Comparison of ENCODE assay signal across 10 mouse cellular contexts in the genomic region with DNA sequence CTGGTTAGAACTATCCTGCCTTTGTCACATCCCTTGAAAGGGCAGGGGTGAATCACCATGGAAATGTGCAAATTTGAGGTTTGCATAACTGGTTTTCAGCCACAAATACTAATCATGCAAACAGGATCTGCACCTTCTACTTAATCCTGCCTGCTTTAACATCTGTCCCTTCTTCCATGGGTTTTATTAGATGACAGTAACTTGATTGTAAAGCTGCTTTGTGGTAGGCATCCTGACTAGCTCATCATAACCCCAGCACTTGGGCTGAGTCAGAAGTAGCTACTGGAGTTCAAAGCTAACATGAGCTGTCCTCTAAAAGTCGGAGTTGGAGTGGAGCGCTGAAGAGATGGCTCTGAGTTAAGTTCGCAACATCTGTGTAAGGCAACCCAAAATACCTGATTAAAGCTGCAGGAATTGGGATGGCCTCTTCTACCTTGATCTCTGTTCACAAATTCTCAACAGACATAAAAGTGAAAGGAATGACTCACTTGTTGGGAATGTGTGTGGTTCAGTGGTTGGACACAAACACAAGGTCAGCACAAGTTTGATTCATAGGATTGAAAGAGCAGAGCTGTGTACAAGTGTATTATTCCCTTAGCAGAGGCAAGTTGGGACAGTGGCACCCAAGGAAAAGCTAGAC. TPM values are rescaled to one million over a fixed set of nuclear protein-coding genes. Genes with fewer than 3 reads are reported as not detected.
A peak's percentile ranks its signal among the peaks of the same experiment; 100 is the strongest.
DNase-seq lines count a peak whose midpoint lies in the region; ATAC-seq and TF ChIP-seq lines count a peak whose summit lies in the region.
"Had no signal": no experiment of that assay in that cellular context is flagged by ENCODE, and none has a peak within 500 bp of the region (broad histone marks: within the 10 kb centered on the region; RNA-seq: fewer than 3 reads in every experiment).

No protein-coding gene starts in this region.

- no peak for TF ChIP-seq POLR2A in kidney, adult 2 months (IDR thresholded peaks at IDR 0.05; ENCODE audit: low read depth, low read length)
- TF ChIP-seq POLR2A in CH12.LX (IDR thresholded peaks at IDR 0.05; ENCODE audit: low read depth, low read length) = no peak

- no peaks in the 10 kb centered on the region for H3K9me3 ChIP-seq in CH12.LX (replicated peaks; ENCODE audit: low read length)
- no peaks in the 10 kb centered on the region for H3K9me3 ChIP-seq in liver, embryonic 16.5 days (replicated peaks; ENCODE audit: control insufficient read depth, low read length)
- H3K9me3 ChIP-seq in neural tube, embryonic 15.5 days (replicated peaks) = no peaks in the 10 kb centered on the region
- H3K9me3 ChIP-seq: embryonic facial prominence, embryonic 13.5 days had no signal

- H3K27me3 ChIP-seq in kidney, adult 2 months (replicated peaks; ENCODE audit: control insufficient read depth, insufficient read depth, low read length) = no peaks in the 10 kb centered on the region
- no peaks in the 10 kb centered on the region for H3K27me3 ChIP-seq in CH12.LX (replicated peaks)
- H3K27me3 ChIP-seq in liver, embryonic 16.5 days (ENCODE audit: control insufficient read depth, insufficient read depth, low read depth, low read length) = no peaks in the 10 kb centered on the region
- no peaks in the 10 kb centered on the region for H3K27me3 ChIP-seq in neural tube, embryonic 15.5 days (replicated peaks)
- H3K27me3 ChIP-seq: embryonic facial prominence, embryonic 13.5 days had no signal

- peak; percentile 59 for DNase-seq in kidney, adult 2 months
- DNase-seq in kidney, adult 9 months = no peak
- DNase-seq in CH12.LX (ENCODE audit: extremely low read depth) (peak; percentile 69), R1 (ENCODE audit: low read depth, low spot score) (peak; percentile 81)
- DNase-seq in left cerebral cortex, postnatal 36 days (ENCODE audit: low spot score in 2 of 2) = no peak
- DNase-seq in cerebellum, postnatal 25 days = no peak

- dilution Hi-C loops in CH12.LX (cut with MboI; ENCODE audit: extremely low pct_ligation_motif_present, extremely low pct_unique_long_range_greater_than_20kb, low sequenced_read_pairs) = no loop called here

- H3K9ac ChIP-seq in CH12.LX (ENCODE audit: insufficient read depth, low read depth) = no peak overlapping the region
- no peak overlapping the region; the same call in 1 of the 2 replicates for H3K9ac ChIP-seq in liver, embryonic 16.5 days (ENCODE audit: low read depth, low read length)
- no peak overlapping the region for H3K9ac ChIP-seq in neural tube, embryonic 15.5 days (replicated peaks)
- H3K9ac ChIP-seq: embryonic facial prominence, embryonic 13.5 days had no signal

- H3K4me3 ChIP-seq in kidney, adult 2 months (ENCODE audit: insufficient read depth, low read depth, low read length) = no peak overlapping the region
- H3K4me3 ChIP-seq in CH12.LX (replicated peaks in 1 of 3; ENCODE audit: low read depth in 2 of 3, low read length in 2 of 3, poor library complexity in 1 of 3) = no peak overlapping the region
- H3K4me3 ChIP-seq in liver, embryonic 16.5 days (ENCODE audit: low read depth, low read length) = no peak overlapping the region
- H3K4me3 ChIP-seq in neural tube, embryonic 15.5 days (replicated peaks) = no peak overlapping the region
- H3K4me3 ChIP-seq: embryonic facial prominence, embryonic 13.5 days had no signal

- intact Hi-C loops in left cerebral cortex, postnatal 36 days (cut with DNase I) = no loop called here

- H3K36me3 ChIP-seq in kidney, adult 2 months (ENCODE audit: control insufficient read depth, insufficient read depth, low read length) = peaks cover 16% of the 10 kb centered on the region
- H3K36me3 ChIP-seq in CH12.LX (replicated peaks in 1 of 2; ENCODE audit: control insufficient read depth in 1 of 2, insufficient read depth in 1 of 2, low read length in 1 of 2) = peaks cover 34 to 66% of the 10 kb centered on the region in 2 experiments
- peaks cover 35% of the 10 kb centered on the region for H3K36me3 ChIP-seq in liver, embryonic 16.5 days (ENCODE audit: control insufficient read depth, insufficient read depth)
- peaks cover 29% of the 10 kb centered on the region for H3K36me3 ChIP-seq in neural tube, embryonic 15.5 days

- no peak for TF ChIP-seq CTCF in kidney, adult 2 months (conservative IDR thresholded peaks at IDR 0.05; ENCODE audit: insufficient read depth, insufficient read length, low read depth, low read length)
- no peak for TF ChIP-seq CTCF in CH12.LX (conservative IDR thresholded peaks at IDR 0.05 in 1 of 2, IDR thresholded peaks at IDR 0.05 in 1 of 2; ENCODE audit: low read depth in 2 of 2, low read length in 2 of 2)

- peak overlapping the region; percentile 91 for H3K27ac ChIP-seq in kidney, adult 2 months (ENCODE audit: insufficient read depth, low read depth, low read length)
- H3K27ac ChIP-seq in CH12.LX (ENCODE audit: insufficient read depth, low read depth) = peak overlapping the region; percentile 91
- H3K27ac ChIP-seq in liver, embryonic 16.5 days (ENCODE audit: low read length) = peak overlapping the region; percentile 92
- H3K27ac ChIP-seq in neural tube, embryonic 15.5 days (replicated peaks) = no peak overlapping the region
- H3K27ac ChIP-seq: embryonic facial prominence, embryonic 13.5 days had no signal

- in situ Hi-C loops in CH12.LX (cut with MboI; ENCODE audit: low pct_ligation_motif_present, low pct_unique_long_range_greater_than_20kb, low sequenced_read_pairs) = no loop called here

- peak overlapping the region; percentile 95 for H3K4me2 ChIP-seq in CH12.LX (ENCODE audit: insufficient read depth, low read depth, poor library complexity, severe bottlenecking)
- peak overlapping the region; percentile 22; the same call in 1 of the 2 replicates for H3K4me2 ChIP-seq in liver, embryonic 16.5 days (ENCODE audit: low read depth, low read length)
- H3K4me2 ChIP-seq in neural tube, embryonic 15.5 days = no peak overlapping the region
- H3K4me2 ChIP-seq: embryonic facial prominence, embryonic 13.5 days; midbrain, embryonic 11.5 days had no signal

- H3K79me2 ChIP-seq in CH12.LX (replicated peaks; ENCODE audit: control insufficient read depth, extremely low read depth, insufficient read depth, poor library complexity, severe bottlenecking) = peaks cover 84% of the 10 kb centered on the region

- ATAC-seq in liver, embryonic 16.5 days (ENCODE audit: low read depth) = no peak
- no peak for ATAC-seq in neural tube, embryonic 15.5 days (ENCODE audit: low FRiP score)

- peaks cover 69% of the 10 kb centered on the region for H3K4me1 ChIP-seq in kidney, adult 2 months (ENCODE audit: control insufficient read depth, insufficient read depth, low read length)
- peaks cover 20 to 67% of the 10 kb centered on the region in 2 experiments for H3K4me1 ChIP-seq in CH12.LX (ENCODE audit: control insufficient read depth in 1 of 2, insufficient read depth in 2 of 2)
- H3K4me1 ChIP-seq in liver, embryonic 16.5 days (ENCODE audit: control insufficient read depth, low read depth, low read length) = peaks cover 76% of the 10 kb centered on the region
- peaks cover 72% of the 10 kb centered on the region for H3K4me1 ChIP-seq in neural tube, embryonic 15.5 days

- TF ChIP-seq RAD21 in CH12.LX (IDR thresholded peaks at IDR 0.05; ENCODE audit: low read depth, low read length) = no peak

- 71% methylated on average over 3 of the region's 3 CpGs for WGBS in kidney, adult 2 months
- WGBS in liver, embryonic 16.5 days (ENCODE audit: insufficient replicate concordance) = 85% methylated on average over 3 of the region's 3 CpGs
- WGBS in neural tube, embryonic 15.5 days = 93% methylated on average over 3 of the region's 3 CpGs

- TF ChIP-seq EP300 in CH12.LX (IDR thresholded peaks at IDR 0.05; ENCODE audit: low read length) = peak; percentile 62

TF ChIP-seq in CH12.LX, 34 proteins besides CTCF, POLR2A, EP300 and RAD21 (continues in another document):
- TF ChIP-seq ZC3H11A (IDR thresholded peaks at IDR 0.05; ENCODE audit: low read depth, low read length) (no peak), MAX (IDR thresholded peaks at IDR 0.05; ENCODE audit: low read length) (no peak), ZNF384 (IDR thresholded peaks at IDR 0.05; ENCODE audit: low read depth, low read length) (no peak), ETS1 (conservative IDR thresholded peaks at IDR 0.05; ENCODE audit: low read depth, low read length) (peak; percentile 19; the same call in 1 of the 2 replicates), HCFC1 (IDR thresholded peaks at IDR 0.05; ENCODE audit: low read depth, low read length) (no peak), TCF12 (IDR thresholded peaks at IDR 0.05; ENCODE audit: low read depth, low read length) (no peak), MAFK (IDR thresholded peaks at IDR 0.05; ENCODE audit: insufficient replicate concordance, low read length) (peak; percentile 26; the same call in 1 of the 2 replicates), KAT2A (IDR thresholded peaks at IDR 0.05; ENCODE audit: insufficient replicate concordance, low read length) (no peak), NRF1 (IDR thresholded peaks at IDR 0.05; ENCODE audit: low read depth, low read length) (no peak), JUN (IDR thresholded peaks at IDR 0.05; ENCODE audit: insufficient read depth, low read depth, low read length) (no peak)

RNA-seq across cellular contexts. Expression of gene Mcl1, which starts 5.5 kb away (rescaled TPM):
- 31.9 and 43.0 TPM in 2 replicates for polyA plus RNA-seq in kidney, adult 2 months (2012; rRNA removed)
- total RNA-seq in CH12.LX (2012; rRNA removed) (95.9 and 114 TPM in 2 replicates), CH12.LX (2014; rRNA removed) (223 and 225 TPM in 2 replicates)
- polyA plus RNA-seq in CH12.LX (2012; ENCODE audit: insufficient read length, low read depth) = 188 and 197 TPM in 2 replicates
- polyA plus RNA-seq in liver, embryonic 16.5 days (2015; fragmentation: Nextera tagmentation; extraction: Ambion mirVana) = 11.1 and 14.5 TPM in 2 replicates
- 10 to 100 TPM; 49.9 to 56.5 TPM for total RNA-seq in left cerebral cortex, postnatal 36 days (2021)
- 41.4 and 42.0 TPM in 2 replicates for polyA plus RNA-seq in neural tube, embryonic 15.5 days (2015; fragmentation: Nextera tagmentation; extraction: Ambion mirVana)

RNA-seq across cellular contexts. Expression of gene Adamtsl4, which starts 23.6 kb away (rescaled TPM):
- 5.2 and 6.0 TPM in 2 replicates for polyA plus RNA-seq in kidney, adult 2 months (2012; rRNA removed)
- 0.85 and 1.1 TPM in 2 replicates for total RNA-seq in CH12.LX (2012; rRNA removed)
- not detected in 2 replicates for total RNA-seq in CH12.LX (2014; rRNA removed)
- 0.10 TPM in 1 of 2 replicates, not detected in the other for polyA plus RNA-seq in CH12.LX (2012; ENCODE audit: insufficient read length, low read depth)
- polyA plus RNA-seq in liver, embryonic 16.5 days (2015; fragmentation: Nextera tagmentation; extraction: Ambion mirVana) = 0.74 and 0.83 TPM in 2 replicates
- total RNA-seq in left cerebral cortex, postnatal 36 days (2021) = 1 to 10 TPM; 4.2 to 4.9 TPM
- polyA plus RNA-seq in neural tube, embryonic 15.5 days (2015; fragmentation: Nextera tagmentation; extraction: Ambion mirVana) = 1.3 and 1.6 TPM in 2 replicates

RNA-seq across cellular contexts. Expression of gene Ensa, which starts 39.3 kb away (rescaled TPM):
- 9.9 and 13.2 TPM in 2 replicates for polyA plus RNA-seq in kidney, adult 2 months (2012; rRNA removed)
- 51.5 and 53.9 TPM in 2 replicates for total RNA-seq in CH12.LX (2012; rRNA removed)
- total RNA-seq in CH12.LX (2014; rRNA removed) = 57.8 and 60.8 TPM in 2 replicates
- 58.4 and 62.6 TPM in 2 replicates for polyA plus RNA-seq in CH12.LX (2012; ENCODE audit: insufficient read length, low read depth)
- 32.8 and 33.4 TPM in 2 replicates for polyA plus RNA-seq in liver, embryonic 16.5 days (2015; fragmentation: Nextera tagmentation; extraction: Ambion mirVana)
- total RNA-seq in left cerebral cortex, postnatal 36 days (2021) = 100 to 1,000 TPM; 361 to 394 TPM
- 102 and 109 TPM in 2 replicates for polyA plus RNA-seq in neural tube, embryonic 15.5 days (2015; fragmentation: Nextera tagmentation; extraction: Ambion mirVana)

Comparison
In these comparisons a context has a peak if more than half of its experiments do, and no peak if none do; other contexts are left out.
1. DNase-seq: peak in kidney, adult 2 months (single experiment), CH12.LX (single experiment) and R1 (single experiment); none in kidney, adult 9 months (single experiment), left cerebral cortex, postnatal 36 days (0 of 2) and cerebellum, postnatal 25 days (0 of 2).